Mouse (Mus musculus) bone marrow, adult 2 months (tissue): ENCODE data around the gene Best3. TPM values are rescaled to one million over a fixed set of nuclear protein-coding genes. Genes with fewer than 3 reads are reported as not detected.

ENCODE experiments used
- H3K27ac ChIP-seq: fragments of 200-500 bp; 2 replicates; pipeline ENCODE4 v1.5.1; 2012; ENCODE audit warnings: low read depth, mild to moderate bottlenecking, control low read depth, inconsistent platforms, low read length; ENCODE audit not compliant: control insufficient read depth, poor library complexity, insufficient read depth
- H3K4me1 ChIP-seq: fragments of 200-500 bp; 2 replicates; pipeline ENCODE4 v1.6.1; 2011; ENCODE audit warnings: low read length; ENCODE audit not compliant: control insufficient read depth, insufficient read depth
- H3K4me3 ChIP-seq: fragments of 200-500 bp; replicated peaks from 2 replicates; pipeline ENCODE3; 2011; ENCODE audit warnings: mild to moderate bottlenecking, low read depth, low read length, control low read depth; ENCODE audit not compliant: control insufficient read depth
- CTCF ChIP-seq: fragments of 200-500 bp; IDR thresholded peaks from 2 replicates; pipeline ENCODE4 v1.5.1; 2011; ENCODE audit warnings: low read length, control low read depth; ENCODE audit not compliant: control insufficient read depth, insufficient read depth
- POLR2A ChIP-seq: fragments of 200-500 bp; IDR thresholded peaks from 2 replicates; pipeline ENCODE4 v1.6.1; 2011; ENCODE audit warnings: low read depth, mild to moderate bottlenecking, control low read depth, low read length, borderline replicate concordance; ENCODE audit not compliant: control insufficient read depth
- whole genome bisulfite sequencing: fragments of 180-500 bp; shearing (Covaris S2); methylation state at CpG from one replicate; pipeline ENCODE4 v1.1.7; 2018; 5-methylcytosine and 5-hydroxymethylcytosine counted together
- polyA plus RNA-seq: library from polyadenylated mRNA; stranded (reverse); fragments of >200 nt; gene quantifications from 2 replicates; pipeline ENCODE4 v1.2.4, GENCODE M21; 2011; ENCODE audit warnings: low replicate concordance; ENCODE audit not compliant: missing spikeins, insufficient read depth, insufficient read length

Best3 gene
- polyA plus RNA-seq, 1 experiment, result not detected

GRCm38 (mm10) chr10:116950886-116951285 is 35.2 kb upstream of the Best3 start:
- Histone ChIP-seq H3K4me3 (peak overlapping the region; percentile 54), H3K4me1 (no peaks in the 10 kb centered on the region; the same call in none of the 2 replicates), H3K27ac (no peak overlapping the region)
- TF ChIP-seq CTCF, result no peak
- TF ChIP-seq POLR2A, result no peak
- 7% methylated on average over 5 of the region's 5 CpGs for WGBS

DNA sequence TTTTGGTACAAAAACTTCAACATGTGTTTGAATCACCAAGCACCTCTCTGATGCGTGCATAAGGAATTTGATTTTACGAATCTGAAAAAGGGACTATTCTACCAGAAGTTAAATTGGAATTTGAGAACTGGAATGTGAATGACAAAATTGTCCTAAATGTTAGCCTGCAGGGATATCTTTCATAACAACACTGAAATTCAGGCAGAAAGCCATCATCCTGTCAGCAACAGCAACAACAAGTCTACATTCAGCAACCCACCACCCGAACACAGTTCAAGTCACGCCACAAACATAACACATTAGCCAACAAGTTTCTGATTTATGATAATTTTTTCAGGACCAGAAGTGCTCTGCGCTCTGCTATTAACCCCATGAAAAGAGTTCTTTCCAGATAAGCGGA is 30.9 kb upstream of the Best3 start:
- H3K4me1 ChIP-seq, result no peaks in the 10 kb centered on the region; the same call in none of the 2 replicates
- WGBS, result 90% methylated on average over 6 of the region's 6 CpGs

GRCm38 (mm10) chr10:116956483-116957158 is 29.5 kb upstream of the Best3 start:
- TF ChIP-seq CTCF, result no peak
- no peak for TF ChIP-seq POLR2A
- Histone ChIP-seq H3K27ac (no peak overlapping the region), H3K4me3 (no peak overlapping the region), H3K4me1 (no peaks in the 10 kb centered on the region; the same call in 1 of the 2 replicates)
- WGBS, result 91% methylated on average over 11 of the region's 11 CpGs

More for the DNA sequence above, 30.9 kb upstream of the Best3 start:
- TF ChIP-seq POLR2A, result no peak
- TF ChIP-seq CTCF, result no peak
- Histone ChIP-seq H3K27ac (no peak overlapping the region), H3K4me3 (no peak overlapping the region)

DNA sequence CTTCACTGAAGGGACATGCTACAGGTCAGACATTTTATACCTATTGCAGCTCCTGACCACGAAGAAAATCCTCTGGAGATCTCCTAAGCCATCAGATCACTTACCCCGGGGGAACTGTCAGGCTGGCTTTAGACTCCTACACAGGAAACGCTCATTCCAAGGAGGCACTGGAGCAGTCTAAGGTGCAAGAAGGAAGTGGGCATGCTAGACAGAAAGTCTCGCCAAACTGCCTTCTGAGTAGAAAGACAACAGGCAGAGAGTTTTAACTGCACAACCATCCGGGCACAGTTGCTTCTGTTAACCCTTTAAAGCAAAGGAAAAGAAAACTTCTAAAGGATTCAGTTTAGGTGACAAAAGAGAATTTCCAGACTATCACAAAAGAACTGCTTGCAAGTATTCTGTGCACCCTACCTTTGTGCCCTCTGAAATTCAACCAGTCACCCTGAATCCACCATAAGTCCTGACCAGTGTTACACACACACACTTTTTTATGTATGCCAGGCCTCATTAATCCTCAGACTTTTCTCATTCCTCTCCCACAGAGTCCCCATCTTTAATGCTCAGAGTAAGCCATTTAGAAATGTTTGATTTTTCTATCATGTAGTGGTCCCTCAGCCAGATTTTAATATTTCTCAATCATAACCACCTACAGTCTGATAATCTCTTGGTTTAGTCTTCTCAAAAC is 28.1 kb upstream of the Best3 start:
- H3K4me3 ChIP-seq, result no peak overlapping the region
- no peaks in the 10 kb centered on the region; the same call in 1 of the 2 replicates for H3K4me1 ChIP-seq
- H3K27ac ChIP-seq, result no peak overlapping the region
- TF ChIP-seq POLR2A (no peak), CTCF (no peak)
- WGBS, result 11% methylated on average over 5 of the region's 5 CpGs

DNA sequence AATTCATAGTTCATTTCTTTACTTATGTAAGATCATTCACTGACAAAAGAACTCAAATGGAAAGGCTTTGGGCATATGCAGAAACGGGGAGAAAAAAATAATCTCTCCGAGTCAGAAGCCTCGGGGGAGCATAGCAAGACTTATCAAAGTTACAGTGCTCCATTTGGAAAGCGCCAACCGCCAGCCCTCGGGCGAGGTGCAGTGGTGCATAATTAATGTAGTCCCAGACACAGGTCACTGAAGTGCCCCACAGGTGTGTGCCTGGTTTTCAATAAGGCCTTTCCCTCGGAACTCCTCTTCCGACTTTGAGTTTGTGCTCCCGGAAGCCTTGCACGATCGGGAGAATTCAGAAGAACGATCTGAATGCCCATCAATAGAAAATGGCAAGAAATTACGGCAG is 24.0 kb upstream of the Best3 start:
- Histone ChIP-seq H3K27ac (no peak overlapping the region), H3K4me3 (no peak overlapping the region), H3K4me1 (no peaks in the 10 kb centered on the region; the same call in 1 of the 2 replicates)
- 86% methylated on average over 14 of the region's 14 CpGs for WGBS
- no peak for TF ChIP-seq CTCF

GRCm38 (mm10) chr10:116962803-116963202 is 23.3 kb upstream of the Best3 start:
- no peak overlapping the region for H3K27ac ChIP-seq
- WGBS, result 78% methylated on average over 17 of the region's 17 CpGs
- H3K4me1 ChIP-seq, result no peaks in the 10 kb centered on the region; the same call in 1 of the 2 replicates

GRCm38 (mm10) chr10:116964084-116964483 is 22.0 kb upstream of the Best3 start:
- WGBS, result 85% methylated on average over 11 of the region's 11 CpGs
- Histone ChIP-seq H3K27ac (no peak overlapping the region), H3K4me1 (no peaks in the 10 kb centered on the region; the same call in 1 of the 2 replicates), H3K4me3 (no peak overlapping the region)
- TF ChIP-seq CTCF, result no peak
- no peak for TF ChIP-seq POLR2A

More at GRCm38 (mm10) chr10:116962803-116963202, 23.3 kb upstream of the Best3 start:
- no peak for TF ChIP-seq POLR2A
- no peak for TF ChIP-seq CTCF
- no peak overlapping the region for H3K4me3 ChIP-seq

DNA sequence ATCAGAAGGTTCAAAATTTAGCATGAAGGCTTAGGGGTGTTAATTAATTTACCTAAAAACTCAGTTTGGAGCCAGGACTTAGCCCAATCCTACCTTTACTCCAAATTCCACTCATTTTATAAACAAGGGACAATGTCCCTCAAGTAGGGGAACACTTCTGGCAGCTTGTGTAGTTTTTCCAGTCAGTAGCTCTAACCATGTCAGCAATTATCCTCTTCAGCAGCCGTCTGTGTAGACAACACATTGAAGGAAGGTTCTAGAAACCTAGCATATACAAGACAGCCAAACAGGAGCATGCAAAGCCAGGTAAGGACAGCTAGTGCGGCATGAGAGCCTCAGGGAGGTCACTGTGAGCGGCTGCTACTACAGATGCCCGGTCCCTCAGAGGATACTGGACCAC is 21.5 kb upstream of the Best3 start:
- WGBS, result 88% methylated on average over 4 of the region's 4 CpGs
- no peak overlapping the region for H3K4me3 ChIP-seq
- TF ChIP-seq POLR2A, result no peak
- TF ChIP-seq CTCF, result no peak
- no peak overlapping the region for H3K27ac ChIP-seq
- H3K4me1 ChIP-seq, result no peaks in the 10 kb centered on the region; the same call in 1 of the 2 replicates
